Mouse (Mus musculus) limb, embryonic 14.5 days (tissue): ENCODE data around the gene Sipa1l1. TPM values are rescaled to one million over a fixed set of nuclear protein-coding genes. Genes with fewer than 3 reads are reported as not detected.

Experiments used
- ATAC-seq: fragments of 200-750 bp; cut with Nextera tagmentation; 2 replicates; pipeline ENCODE4 v1.8.0; 2017; ENCODE audit warnings: low read depth, moderate number of reproducible peaks, moderate TSS enrichment; ENCODE audit not compliant: low FRiP score
- DNase-seq: peaks from one replicate; pipeline ENCODE4 v3.0.0-alpha.2; 2015; ENCODE audit warnings: low spot score
- H3K27ac ChIP-seq: fragments of 300-500 bp; sonication (generic); replicated peaks from 2 replicates; pipeline ENCODE4 v1.5.1; 2014; ENCODE audit warnings: low read depth, mild to moderate bottlenecking, low read length, moderate library complexity, mixed read lengths
- H3K27me3 ChIP-seq: fragments of 300-500 bp; sonication (generic); 2 replicates; pipeline ENCODE4 v1.6.1; 2014; ENCODE audit warnings: low read length, mixed read lengths; ENCODE audit not compliant: control insufficient read depth, insufficient read depth
- H3K36me3 ChIP-seq: fragments of 300-500 bp; sonication (generic); 2 replicates; pipeline ENCODE4 v1.6.1; 2014; ENCODE audit warnings: mild to moderate bottlenecking, low read length, moderate library complexity, mixed read lengths; ENCODE audit not compliant: control insufficient read depth, insufficient read depth
- H3K4me1 ChIP-seq: fragments of 300-500 bp; sonication (generic); 2 replicates; pipeline ENCODE4 v1.6.1; 2014; ENCODE audit warnings: antibody characterized with exemption, low read length, mixed read lengths; ENCODE audit not compliant: control insufficient read depth, insufficient read depth
- H3K4me2 ChIP-seq: fragments of 300-500 bp; sonication (generic); replicated peaks from 2 replicates; pipeline ENCODE4 v1.6.1; 2014; ENCODE audit warnings: low read depth, mild to moderate bottlenecking, low read length, moderate library complexity; ENCODE audit not compliant: severe bottlenecking
- H3K4me3 ChIP-seq: fragments of 300-500 bp; sonication (generic); replicated peaks from 2 replicates; pipeline ENCODE4 v1.5.1; 2014; ENCODE audit warnings: low read length
- H3K9ac ChIP-seq: fragments of 300-500 bp; sonication (generic); 2 replicates; pipeline ENCODE4 v1.6.1; 2014; ENCODE audit warnings: mild to moderate bottlenecking, low read depth, low read length, moderate library complexity; ENCODE audit not compliant: severe bottlenecking
- H3K9me3 ChIP-seq: fragments of 300-500 bp; sonication (generic); 2 replicates; pipeline ENCODE4 v1.6.1; 2016; ENCODE audit warnings: low read length; ENCODE audit not compliant: control insufficient read depth
- POLR2A ChIP-seq: fragments of 200-500 bp; IDR thresholded peaks from 2 replicates; pipeline ENCODE4 v1.8.0; 2012; ENCODE audit warnings: inconsistent platforms, mild to moderate bottlenecking, moderate library complexity, borderline replicate concordance; ENCODE audit not compliant: insufficient read depth, insufficient read length; ENCODE audit errors: extremely low read depth
- WGBS: fragments of 180-500 bp; shearing (Covaris S2); extraction: QIAGEN DNeasy Blood & Tissue Kit; methylation state at CpG from one replicate; pipeline ENCODE4 v1.1.7; 2014; 5-methylcytosine and 5-hydroxymethylcytosine counted together
- polyA plus RNA-seq, 2 experiments: library from polyadenylated mRNA; depleted of rRNA in 1 of 2; stranded (reverse) in 1 of 2; unstranded in 1 of 2; fragments of >200 nt; fragmentation: Nextera tagmentation in 1 of 2; extraction: Ambion mirVana in 1 of 2; gene quantifications; 2 replicates each; pipeline versions ENCODE4 v1.2.1 to v1.2.3; 2012 to 2014

The Sipa1l1 gene
- polyA plus RNA-seq, 2 experiments, result 29.5 to 31.0 TPM

DNA sequence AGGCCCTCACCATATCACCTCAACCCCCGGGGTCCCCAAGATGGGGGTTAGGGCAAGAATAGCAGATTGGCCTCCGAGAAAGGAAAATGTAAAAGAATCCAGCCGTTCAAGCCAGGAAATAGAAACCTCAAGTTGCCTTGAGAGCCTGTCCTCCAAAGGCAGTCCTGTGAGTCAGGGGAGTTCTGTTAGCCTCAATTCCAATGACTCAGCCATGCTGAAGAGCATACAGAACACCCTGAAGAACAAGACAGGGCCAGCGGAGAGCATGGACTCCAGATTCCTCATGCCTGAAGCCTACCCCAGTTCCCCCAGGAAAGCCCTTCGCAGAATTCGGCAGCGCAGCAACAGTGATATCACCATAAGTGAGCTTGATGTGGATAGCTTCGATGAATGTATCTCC lies 172.1 kb downstream of the Sipa1l1 start:
- Histone ChIP-seq H3K9me3 (no peaks in the 10 kb centered on the region), H3K4me2 (no peak overlapping the region), H3K27ac (no peak overlapping the region), H3K4me1 (peaks cover 9% of the 10 kb centered on the region; the same call in 1 of the 2 replicates), H3K36me3 (peaks cover 12% of the 10 kb centered on the region), H3K27me3 (no peaks in the 10 kb centered on the region), H3K4me3 (no peak overlapping the region), H3K9ac (no peak overlapping the region)
- ATAC-seq, result no peak
- TF ChIP-seq POLR2A, result no peak
- no peak for DNase-seq
- 95% methylated on average over 8 of the region's 8 CpGs for WGBS

DNA sequence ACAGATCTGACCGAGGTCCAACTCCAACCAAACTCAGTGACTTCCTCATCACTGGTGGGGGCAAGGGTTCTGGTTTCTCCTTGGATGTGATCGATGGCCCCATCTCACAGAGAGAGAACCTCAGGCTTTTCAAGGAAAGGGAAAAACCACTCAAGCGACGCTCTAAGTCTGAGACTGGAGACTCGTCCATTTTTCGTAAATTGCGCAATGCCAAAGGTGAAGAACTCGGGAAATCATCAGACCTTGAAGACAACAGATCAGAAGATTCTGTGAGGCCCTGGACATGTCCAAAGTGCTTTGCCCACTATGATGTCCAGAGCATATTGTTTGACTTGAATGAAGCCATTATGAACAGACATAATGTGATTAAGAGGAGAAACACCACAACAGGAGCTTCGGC lies 172.6 kb downstream of the Sipa1l1 start:
- ATAC-seq (no peak), DNase-seq (no peak)
- Histone ChIP-seq H3K4me1 (peaks cover 9% of the 10 kb centered on the region; the same call in 1 of the 2 replicates), H3K27ac (no peak overlapping the region), H3K9me3 (no peaks in the 10 kb centered on the region), H3K36me3 (peaks cover 12% of the 10 kb centered on the region), H3K4me2 (no peak overlapping the region), H3K4me3 (no peak overlapping the region), H3K9ac (no peak overlapping the region), H3K27me3 (no peaks in the 10 kb centered on the region)
- no peak for TF ChIP-seq POLR2A
- WGBS, result 98% methylated on average over 9 of the region's 9 CpGs

DNA sequence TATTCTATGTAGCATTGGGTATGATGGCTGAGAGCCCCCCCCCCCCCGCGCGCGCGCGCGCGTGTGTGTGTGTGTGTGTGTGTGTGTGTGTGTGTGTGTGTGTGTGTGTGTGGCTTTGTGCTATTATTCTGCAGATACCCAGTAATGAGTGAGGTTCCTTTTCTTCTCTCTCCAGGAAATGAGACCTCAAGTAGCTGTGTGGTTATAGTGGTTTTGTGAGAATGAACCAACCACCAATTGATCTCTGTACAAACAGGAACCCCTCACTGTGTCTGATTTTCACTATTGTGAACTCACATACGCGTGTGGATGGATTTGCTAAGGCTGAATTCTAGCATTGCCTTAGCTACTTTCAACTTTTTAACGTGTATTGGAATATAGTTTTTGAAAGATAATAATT lies 181.0 kb downstream of the Sipa1l1 start:
- TF ChIP-seq POLR2A, result no peak
- Histone ChIP-seq H3K4me2 (no peak overlapping the region), H3K4me1 (no peaks in the 10 kb centered on the region), H3K4me3 (no peak overlapping the region), H3K9me3 (no peaks in the 10 kb centered on the region), H3K36me3 (no peaks in the 10 kb centered on the region), H3K9ac (no peak overlapping the region), H3K27ac (no peak overlapping the region), H3K27me3 (no peaks in the 10 kb centered on the region)
- ATAC-seq (no peak), DNase-seq (no peak)
- 92% methylated on average over 11 of the region's 11 CpGs for WGBS

DNA sequence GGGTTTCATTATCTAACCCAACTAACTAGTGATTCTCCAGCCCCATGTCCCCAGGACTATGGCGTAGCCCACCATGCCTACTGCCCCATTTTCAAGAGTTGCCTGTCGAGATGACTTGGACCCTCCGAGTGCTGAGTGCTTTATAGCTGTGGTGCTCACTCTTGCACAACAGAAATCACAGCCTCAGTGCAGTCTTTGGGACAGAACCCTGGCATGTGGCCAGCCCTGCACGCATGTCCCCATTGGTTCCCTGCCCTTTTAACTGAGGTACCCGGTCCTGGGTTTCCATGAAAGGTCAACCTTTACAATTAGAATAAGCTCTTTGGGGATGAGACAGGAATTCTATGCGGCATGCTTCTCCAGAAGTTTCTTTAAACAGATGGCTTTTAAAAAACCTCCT lies 181.8 kb downstream of the Sipa1l1 start:
- no peak overlapping the region for H3K9ac ChIP-seq
- no peaks in the 10 kb centered on the region for H3K27me3 ChIP-seq
- 73% methylated on average over 6 of the region's 6 CpGs for WGBS
- H3K27ac ChIP-seq, result no peak overlapping the region
- ATAC-seq (no peak), DNase-seq (no peak)
- H3K4me3 ChIP-seq, result no peak overlapping the region
- H3K4me2 ChIP-seq, result no peak overlapping the region
- H3K4me1 ChIP-seq, result no peaks in the 10 kb centered on the region
- H3K36me3 ChIP-seq, result no peaks in the 10 kb centered on the region
- H3K9me3 ChIP-seq, result no peaks in the 10 kb centered on the region
- no peak for TF ChIP-seq POLR2A

DNA sequence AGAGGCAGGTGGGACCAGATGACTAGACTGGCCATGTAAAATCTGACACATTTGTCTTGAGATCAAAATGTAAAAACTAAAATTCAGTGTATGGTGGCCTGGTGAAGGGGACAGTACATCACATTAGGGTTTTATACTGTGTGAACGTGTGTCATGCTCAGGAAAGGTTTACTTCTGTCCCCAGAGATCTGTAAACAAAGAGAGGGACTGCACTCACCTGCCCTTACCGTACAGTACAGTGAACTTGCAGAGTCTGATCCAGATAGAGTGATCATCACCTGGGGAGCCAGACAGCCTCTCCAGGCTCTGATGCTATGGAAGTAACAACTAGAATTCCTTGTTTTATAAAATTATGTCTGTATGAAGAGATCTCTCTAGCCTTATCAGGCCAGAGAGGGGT lies 184.5 kb downstream of the Sipa1l1 start:
- Histone ChIP-seq H3K36me3 (peaks cover 9% of the 10 kb centered on the region; the same call in 1 of the 2 replicates), H3K27ac (no peak overlapping the region), H3K9ac (no peak overlapping the region), H3K4me1 (no peaks in the 10 kb centered on the region), H3K4me3 (no peak overlapping the region), H3K27me3 (no peaks in the 10 kb centered on the region), H3K9me3 (no peaks in the 10 kb centered on the region), H3K4me2 (no peak overlapping the region)
- DNase-seq, result no peak
- ATAC-seq, result no peak
- 50% methylated on average over 2 of the region's 2 CpGs for WGBS
- no peak for TF ChIP-seq POLR2A
